Mouse (Mus musculus): Measurements from ENCODE around the gene Tpcn2.

DNA sequence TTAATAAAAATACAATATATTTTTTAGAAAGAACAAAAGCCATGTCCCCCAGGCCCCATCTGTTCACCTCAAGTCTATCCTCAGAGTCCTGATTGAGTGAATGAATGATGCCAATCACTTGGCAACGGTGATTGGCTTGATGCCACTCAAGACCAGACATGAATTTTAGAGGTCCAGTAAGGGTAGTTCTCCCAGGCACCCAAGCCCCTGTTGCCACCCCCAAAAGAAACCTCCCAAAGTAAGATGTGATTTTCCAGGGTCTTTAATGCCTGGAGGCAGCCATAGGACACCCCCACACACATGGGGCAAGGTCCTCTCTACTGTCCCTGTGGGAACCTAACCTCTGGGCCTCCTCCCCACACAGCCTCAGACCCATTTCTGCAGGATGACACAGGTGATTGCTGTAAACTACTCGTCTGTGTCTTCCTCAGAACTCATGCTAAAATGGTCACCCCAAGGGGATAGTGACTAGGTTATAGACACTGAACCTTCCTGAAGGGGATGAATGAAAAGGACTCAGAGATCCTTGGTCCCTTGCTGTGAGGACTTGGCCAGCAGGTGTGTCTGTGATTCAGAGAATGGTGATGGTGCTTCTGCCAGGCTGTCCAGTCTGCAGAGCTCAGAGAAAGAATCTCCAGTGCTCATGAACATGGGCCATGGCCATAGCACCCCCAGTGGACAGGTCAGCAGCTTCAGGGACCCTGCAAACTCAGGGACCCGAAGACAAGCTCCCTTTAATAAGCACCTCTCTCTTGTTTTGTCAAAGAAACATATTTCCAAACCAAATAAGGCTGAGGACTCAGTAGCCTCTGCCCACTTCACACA lies 15.1 kb upstream of the Tpcn2 start:
- TF ChIP-seq GATA1 (IDR thresholded peaks at IDR 0.05; ENCODE audit: borderline replicate concordance, low read length): no peak
- TF ChIP-seq FLI1 (IDR thresholded peaks at IDR 0.05; ENCODE audit: low read length): no peak

Data from megakaryocyte, embryonic 14.5 days (primary cell).